Mouse (Mus musculus) liver, embryonic 16.5 days (tissue): Measurements from ENCODE around the gene Man1a. TPM values are rescaled to one million over a fixed set of nuclear protein-coding genes. Genes with fewer than 3 reads are reported as not detected.
A peak's percentile ranks its signal among the peaks of the same experiment; 100 is the strongest.

Experiments
- ATAC-seq: fragments of 200-750 bp; cut with Nextera tagmentation; 2 replicates; pipeline ENCODE4 v1.8.0; 2017; ENCODE audit warnings: low read depth, mild to moderate bottlenecking, moderate number of reproducible peaks, moderate library complexity
- H3K27ac ChIP-seq: fragments of 300-500 bp; sonication (generic); 2 replicates; pipeline ENCODE4 v1.5.1; 2014; ENCODE audit warnings: mild to moderate bottlenecking, low read length
- H3K27me3 ChIP-seq: fragments of 300-500 bp; sonication (generic); 2 replicates; pipeline ENCODE4 v1.6.1; 2014; ENCODE audit warnings: low read depth, low read length, mixed read lengths; ENCODE audit not compliant: control insufficient read depth, insufficient read depth
- H3K36me3 ChIP-seq: fragments of 300-500 bp; sonication (generic); 2 replicates; pipeline ENCODE4 v1.6.1; 2014; ENCODE audit warnings: mild to moderate bottlenecking; ENCODE audit not compliant: control insufficient read depth, insufficient read depth
- H3K4me1 ChIP-seq: fragments of 300-500 bp; sonication (generic); 2 replicates; pipeline ENCODE4 v1.6.1; 2014; ENCODE audit warnings: low read depth, low read length, mixed read lengths; ENCODE audit not compliant: control insufficient read depth
- H3K4me2 ChIP-seq: fragments of 300-500 bp; sonication (generic); 2 replicates; pipeline ENCODE4 v1.6.1; 2014; ENCODE audit warnings: low read depth, low read length, mixed read lengths
- H3K4me3 ChIP-seq: fragments of 300-500 bp; sonication (generic); 2 replicates; pipeline ENCODE4 v1.5.1; 2014; ENCODE audit warnings: low read depth, mild to moderate bottlenecking, low read length
- H3K9ac ChIP-seq: fragments of 300-500 bp; sonication (generic); 2 replicates; pipeline ENCODE4 v1.6.1; 2014; ENCODE audit warnings: low read depth, low read length
- H3K9me3 ChIP-seq: fragments of 300-500 bp; sonication (generic); replicated peaks from 2 replicates; pipeline ENCODE4 v1.6.1; 2016; ENCODE audit warnings: low read length; ENCODE audit not compliant: control insufficient read depth
- WGBS: fragments of 180-500 bp; shearing (Covaris S2); extraction: QIAGEN DNeasy Blood & Tissue Kit; methylation state at CpG from one replicate; pipeline ENCODE4 v1.1.7; 2014; ENCODE audit not compliant: insufficient replicate concordance; 5-methylcytosine and 5-hydroxymethylcytosine counted together
- polyA plus RNA-seq: library from polyadenylated mRNA; unstranded; fragments of >200 nt; fragmentation: Nextera tagmentation; extraction: Ambion mirVana; gene quantifications from 2 replicates; pipeline ENCODE4 v1.2.1, GENCODE M21; 2015

Gene Man1a
- polyA plus RNA-seq: 12.5 and 14.2 TPM in 2 replicates

DNA sequence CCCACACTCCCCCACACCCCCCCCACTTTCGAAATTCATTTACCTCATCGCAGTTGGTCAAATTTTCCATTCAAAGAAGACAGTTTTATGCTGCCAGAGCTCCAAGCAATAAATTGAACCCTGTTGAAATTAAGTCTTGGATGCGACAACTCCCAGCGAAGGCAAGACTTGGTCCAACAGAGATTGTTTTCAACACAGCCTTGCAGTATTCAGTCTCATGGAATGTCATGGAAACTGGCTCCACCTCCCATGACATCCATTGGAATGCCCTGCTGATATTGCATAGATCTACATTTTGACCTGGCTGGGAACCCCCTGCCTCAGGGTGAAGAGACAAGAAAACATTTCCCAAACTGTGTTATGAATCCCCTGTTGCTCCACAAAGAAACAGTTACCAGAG, at the start of gene Man1a:
Man1a (minus strand) TSS at position 190 of the 400 bp plus-strand sequence.
- no peak for ATAC-seq
- Histone ChIP-seq H3K36me3 (no peaks in the 10 kb centered on the region), H3K4me3 (peak within 1 kb of the TSS; percentile 78), H3K27me3 (no peaks in the 10 kb centered on the region), H3K9me3 (no peaks in the 10 kb centered on the region), H3K27ac (peak within 1 kb of the TSS; percentile 88), H3K9ac (peak within 1 kb of the TSS; percentile 98), H3K4me1 (peaks cover 16% of the 10 kb centered on the region), H3K4me2 (peak within 1 kb of the TSS; percentile 90)
- 16% methylated on average over 4 of the region's 4 CpGs for WGBS

- ATAC-seq: no peak
- WGBS: 71% methylated on average over 4 of the region's 4 CpGs
- Histone ChIP-seq H3K4me2 (no peak overlapping the region), H3K4me3 (no peak overlapping the region), H3K9me3 (no peaks in the 10 kb centered on the region), H3K9ac (no peak overlapping the region), H3K27ac (no peak overlapping the region), H3K4me1 (no peaks in the 10 kb centered on the region), H3K27me3 (no peaks in the 10 kb centered on the region), H3K36me3 (no peaks in the 10 kb centered on the region)
These were observed 45.4 kb upstream of the Man1a start for GRCm38 (mm10) chr10:54121816-54122215.

GRCm38 (mm10) chr10:54120375-54120774, 44.0 kb upstream of the Man1a start:
- no peaks in the 10 kb centered on the region for H3K4me1 ChIP-seq
- no peaks in the 10 kb centered on the region for H3K9me3 ChIP-seq
- H3K36me3 ChIP-seq: no peaks in the 10 kb centered on the region
- no peak overlapping the region for H3K9ac ChIP-seq
- H3K27me3 ChIP-seq: no peaks in the 10 kb centered on the region
- ATAC-seq: no peak
- no peak overlapping the region for H3K27ac ChIP-seq
- 49% methylated on average over 2 of the region's 2 CpGs for WGBS
- no peak overlapping the region for H3K4me2 ChIP-seq
- no peak overlapping the region for H3K4me3 ChIP-seq

DNA sequence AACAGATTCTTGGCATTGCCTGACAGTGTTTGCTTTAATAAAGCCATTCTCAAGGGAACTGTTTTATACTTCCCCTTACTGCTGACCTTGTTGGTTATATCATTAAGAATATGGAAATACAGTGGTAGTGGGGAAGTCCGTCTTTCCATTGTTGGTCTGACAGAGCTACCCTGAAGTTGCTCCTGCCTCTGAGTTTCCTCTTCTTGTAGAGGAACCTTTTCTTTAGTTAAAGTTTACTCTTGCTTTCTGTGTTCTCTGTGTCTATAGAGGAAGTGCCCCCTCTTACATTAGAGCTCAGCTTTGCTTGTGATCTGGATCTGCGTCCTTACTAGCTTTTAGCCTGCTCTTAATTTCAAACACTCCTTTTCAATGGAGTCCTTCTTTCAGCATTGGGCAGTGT, 42.9 kb upstream of the Man1a start:
- no peak for ATAC-seq
- 34% methylated on average over 2 of the region's 2 CpGs for WGBS
- Histone ChIP-seq H3K36me3 (no peaks in the 10 kb centered on the region), H3K4me3 (no peak overlapping the region), H3K27me3 (no peaks in the 10 kb centered on the region), H3K4me1 (no peaks in the 10 kb centered on the region), H3K9ac (no peak overlapping the region), H3K9me3 (no peaks in the 10 kb centered on the region), H3K27ac (no peak overlapping the region), H3K4me2 (no peak overlapping the region)

- H3K36me3 ChIP-seq: no peaks in the 10 kb centered on the region
- H3K27ac ChIP-seq: no peak overlapping the region
- no peak overlapping the region for H3K4me2 ChIP-seq
- H3K4me3 ChIP-seq: no peak overlapping the region
- H3K9ac ChIP-seq: no peak overlapping the region
- no peaks in the 10 kb centered on the region for H3K9me3 ChIP-seq
- 23% methylated on average over 4 of the region's 4 CpGs for WGBS
- no peaks in the 10 kb centered on the region for H3K27me3 ChIP-seq
- no peaks in the 10 kb centered on the region for H3K4me1 ChIP-seq
- ATAC-seq: no peak
These were observed 42.0 kb upstream of the Man1a start for GRCm38 (mm10) chr10:54118223-54118912.

DNA sequence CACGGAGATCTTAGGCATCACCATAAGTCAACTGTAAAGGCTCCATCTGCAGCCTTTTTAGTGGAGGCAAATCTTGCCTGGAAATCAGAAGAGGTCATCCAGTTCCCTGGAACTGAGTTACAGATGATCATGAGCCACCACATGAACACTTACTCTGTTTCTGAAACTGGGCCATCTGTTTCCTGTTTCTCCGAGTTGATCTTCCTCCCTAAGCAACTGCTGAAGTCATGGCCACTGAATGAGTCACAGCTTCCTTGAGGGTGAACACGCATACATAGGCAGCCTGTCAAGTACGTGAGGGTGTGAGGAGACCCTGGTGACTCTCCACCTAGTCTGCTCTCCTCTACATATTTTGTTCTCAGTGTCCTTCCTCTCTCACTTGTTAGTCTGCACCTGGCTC, 41.4 kb upstream of the Man1a start:
- Histone ChIP-seq H3K36me3 (no peaks in the 10 kb centered on the region), H3K4me1 (no peaks in the 10 kb centered on the region), H3K9ac (no peak overlapping the region), H3K27me3 (no peaks in the 10 kb centered on the region), H3K4me3 (no peak overlapping the region), H3K27ac (no peak overlapping the region), H3K9me3 (no peaks in the 10 kb centered on the region), H3K4me2 (no peak overlapping the region)
- 15% methylated on average over 4 of the region's 4 CpGs for WGBS
- ATAC-seq: peak; percentile 70

- H3K4me3 ChIP-seq: no peak overlapping the region
- H3K4me1 ChIP-seq: no peaks in the 10 kb centered on the region
- H3K4me2 ChIP-seq: no peak overlapping the region
- no peak overlapping the region for H3K9ac ChIP-seq
- no peak for ATAC-seq
- H3K27me3 ChIP-seq: no peaks in the 10 kb centered on the region
- H3K27ac ChIP-seq: no peak overlapping the region
- H3K36me3 ChIP-seq: no peaks in the 10 kb centered on the region
- no peaks in the 10 kb centered on the region for H3K9me3 ChIP-seq
- WGBS: 59% methylated on average over 4 of the region's 4 CpGs
These were observed 27.3 kb upstream of the Man1a start for GRCm38 (mm10) chr10:54103671-54104070.

DNA sequence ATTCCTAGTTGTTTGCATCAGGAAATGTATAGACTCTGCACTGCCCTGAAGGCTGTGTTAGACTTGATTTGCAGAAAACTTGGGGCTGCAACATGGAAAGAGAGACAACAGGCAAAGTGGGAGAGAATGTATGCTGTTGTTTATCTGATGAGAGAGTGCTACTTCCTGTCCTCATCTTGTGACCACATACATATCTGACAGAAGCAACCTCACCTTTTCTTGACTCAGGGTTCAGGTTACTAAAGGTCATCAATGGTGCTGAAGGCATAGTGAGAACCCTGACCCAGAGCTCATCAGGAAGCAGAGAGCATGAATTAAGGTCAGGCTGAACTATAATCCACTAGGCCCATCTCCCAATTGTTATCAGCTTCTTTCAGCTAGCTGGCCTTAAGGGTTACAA, 15.7 kb upstream of the Man1a start:
- no peak overlapping the region for H3K9ac ChIP-seq
- H3K36me3 ChIP-seq: no peaks in the 10 kb centered on the region
- H3K9me3 ChIP-seq: no peaks in the 10 kb centered on the region
- no peaks in the 10 kb centered on the region for H3K27me3 ChIP-seq
- H3K4me3 ChIP-seq: no peak overlapping the region
- no peaks in the 10 kb centered on the region for H3K4me1 ChIP-seq
- ATAC-seq: no peak
- H3K27ac ChIP-seq: no peak overlapping the region
- H3K4me2 ChIP-seq: no peak overlapping the region

- no peak overlapping the region for H3K27ac ChIP-seq
- WGBS: 59% methylated on average over 6 of the region's 6 CpGs
- H3K36me3 ChIP-seq: no peaks in the 10 kb centered on the region
- no peak overlapping the region for H3K4me2 ChIP-seq
- no peak overlapping the region for H3K4me3 ChIP-seq
- no peak overlapping the region for H3K9ac ChIP-seq
- H3K27me3 ChIP-seq: no peaks in the 10 kb centered on the region
- no peaks in the 10 kb centered on the region for H3K4me1 ChIP-seq
- H3K9me3 ChIP-seq: no peaks in the 10 kb centered on the region
- no peak for ATAC-seq
These were observed 13.5 kb upstream of the Man1a start for GRCm38 (mm10) chr10:54089923-54090322.
